Mouse (Mus musculus): ENCODE measurements around the gene Adcy10. TPM values are rescaled to one million over a fixed set of nuclear protein-coding genes. Genes with fewer than 3 reads are reported as not detected.

Adcy10 gene
- total RNA-seq, 2 experiments from 2014 or later = 0.27 TPM; not detected in 1

DNA sequence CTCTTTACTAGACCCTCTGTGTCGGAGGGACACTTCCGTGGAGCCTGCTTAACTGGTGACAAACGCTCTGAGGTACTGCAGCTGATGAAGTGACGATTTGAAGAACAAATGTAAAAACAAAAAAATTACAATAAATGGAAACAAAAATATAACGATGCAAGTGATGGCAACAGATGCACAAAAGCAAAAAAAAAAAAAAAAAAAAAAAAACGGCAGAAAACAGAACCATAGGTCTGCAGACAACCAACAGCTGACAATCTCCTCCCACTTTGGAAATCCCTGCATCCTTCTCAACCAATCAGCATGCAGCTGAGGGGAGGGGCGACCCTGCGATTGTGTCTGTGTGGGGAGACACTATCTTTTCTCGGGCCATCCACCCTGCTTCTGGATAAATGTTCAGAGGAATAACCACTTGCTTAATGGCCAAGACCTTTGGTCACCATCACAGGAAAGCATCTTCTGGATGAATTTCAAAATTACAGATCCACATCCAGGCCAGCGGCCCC, 116.8 kb downstream of the Adcy10 start:
- no peak for ATAC-seq (ENCODE audit: poor library complexity, severe bottlenecking)

DNA sequence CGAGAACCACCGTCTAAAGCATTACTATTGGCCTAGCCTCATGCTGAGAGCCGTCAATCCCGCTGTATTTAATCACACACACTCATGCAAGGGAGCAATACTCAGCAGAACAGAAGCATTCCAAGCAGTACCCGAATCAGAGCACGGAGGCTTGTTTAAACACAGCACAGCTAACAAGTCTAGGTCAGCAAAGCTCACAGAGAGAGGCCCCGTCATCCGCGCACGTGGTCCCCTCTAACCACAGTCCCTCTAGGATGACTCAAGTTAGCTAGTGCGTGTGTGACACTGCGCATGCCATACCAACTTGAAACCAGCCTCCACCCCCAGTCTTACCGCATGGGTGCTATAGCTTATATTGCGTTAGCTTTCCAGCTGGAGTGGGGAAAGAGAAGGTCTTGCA, 118.2 kb downstream of the Adcy10 start:
- ATAC-seq (ENCODE audit: poor library complexity, severe bottlenecking) = no peak

DNA sequence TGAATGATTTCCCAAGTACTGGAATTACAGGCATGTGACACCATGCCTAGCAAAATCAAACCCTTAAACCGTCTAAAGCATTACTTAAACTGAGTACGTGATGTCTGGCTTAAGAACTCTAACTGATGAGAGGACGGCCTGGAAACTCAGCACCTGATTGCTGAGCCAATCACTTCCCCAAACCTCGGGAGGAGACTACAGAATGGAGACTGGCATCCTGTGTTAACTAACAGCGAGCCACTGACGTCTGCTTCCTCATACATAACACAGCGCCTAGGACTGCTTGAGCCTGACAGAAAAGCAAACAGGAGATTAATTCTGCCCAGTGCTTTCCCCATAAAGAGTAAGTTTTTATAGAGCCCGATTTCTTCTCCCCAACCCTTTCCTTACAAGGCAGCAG, 119.2 kb downstream of the Adcy10 start:
- ATAC-seq (ENCODE audit: poor library complexity, severe bottlenecking) = peak; percentile 96

DNA sequence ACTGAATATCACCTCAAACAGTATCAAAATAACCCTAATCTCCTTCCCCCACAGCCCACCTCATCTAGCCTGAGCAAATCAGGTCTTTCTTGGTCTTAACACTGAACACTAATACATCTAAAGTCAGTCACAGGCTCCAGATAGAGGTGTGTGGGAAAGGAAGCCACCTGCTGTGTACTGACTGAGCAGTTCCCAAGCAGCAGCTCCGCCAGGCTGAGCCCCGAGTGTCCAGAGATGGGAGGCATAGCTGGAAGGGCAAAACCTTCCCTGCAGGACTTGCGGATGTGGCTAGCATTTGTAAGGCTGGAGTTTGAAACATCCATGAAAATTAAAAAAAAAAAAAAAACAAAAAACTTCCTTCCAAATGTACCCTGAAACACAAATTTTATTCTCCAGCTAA, 120.1 kb downstream of the Adcy10 start:
- no peak for ATAC-seq (ENCODE audit: poor library complexity, severe bottlenecking)

DNA sequence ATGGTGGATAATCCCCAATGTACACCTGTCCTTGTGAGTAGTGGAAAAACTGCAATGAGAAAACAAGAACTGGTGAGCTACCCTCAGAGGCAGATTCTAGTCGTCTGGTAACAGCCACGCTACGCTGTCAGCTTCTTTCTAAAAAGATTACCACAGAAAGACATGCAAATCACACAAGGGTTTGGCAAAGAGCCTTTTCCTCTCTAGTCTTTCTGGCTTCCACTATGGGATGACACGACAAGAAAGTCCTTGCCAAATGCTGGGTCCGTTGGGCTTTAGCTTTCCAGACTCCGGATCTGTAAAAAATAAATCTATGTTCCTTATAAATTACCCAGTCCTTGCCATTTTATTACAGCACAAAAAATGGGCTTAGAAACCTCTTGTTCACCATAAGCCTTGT, 120.8 kb downstream of the Adcy10 start:
- no peak for ATAC-seq (ENCODE audit: poor library complexity, severe bottlenecking)

DNA sequence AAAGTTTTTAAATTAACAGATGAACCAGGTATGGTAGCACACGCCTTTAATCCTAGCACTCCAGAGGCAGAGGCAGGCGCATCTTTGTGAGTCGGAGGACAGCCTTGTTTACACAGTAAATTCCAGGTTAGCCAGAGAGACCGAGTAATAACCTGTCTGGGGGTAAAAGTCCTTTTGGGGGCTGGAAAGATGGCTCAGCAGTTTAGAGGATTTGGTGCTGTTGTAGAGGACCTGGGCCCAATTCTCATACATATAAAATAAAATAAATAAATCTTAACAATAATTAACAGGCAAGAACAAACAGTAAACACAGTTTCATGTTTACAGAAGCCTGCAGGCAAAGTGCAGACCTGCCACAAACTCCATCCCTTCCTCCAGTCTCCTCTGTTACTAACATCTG, 123.9 kb downstream of the Adcy10 start:
- ATAC-seq (ENCODE audit: poor library complexity, severe bottlenecking) = no peak

DNA sequence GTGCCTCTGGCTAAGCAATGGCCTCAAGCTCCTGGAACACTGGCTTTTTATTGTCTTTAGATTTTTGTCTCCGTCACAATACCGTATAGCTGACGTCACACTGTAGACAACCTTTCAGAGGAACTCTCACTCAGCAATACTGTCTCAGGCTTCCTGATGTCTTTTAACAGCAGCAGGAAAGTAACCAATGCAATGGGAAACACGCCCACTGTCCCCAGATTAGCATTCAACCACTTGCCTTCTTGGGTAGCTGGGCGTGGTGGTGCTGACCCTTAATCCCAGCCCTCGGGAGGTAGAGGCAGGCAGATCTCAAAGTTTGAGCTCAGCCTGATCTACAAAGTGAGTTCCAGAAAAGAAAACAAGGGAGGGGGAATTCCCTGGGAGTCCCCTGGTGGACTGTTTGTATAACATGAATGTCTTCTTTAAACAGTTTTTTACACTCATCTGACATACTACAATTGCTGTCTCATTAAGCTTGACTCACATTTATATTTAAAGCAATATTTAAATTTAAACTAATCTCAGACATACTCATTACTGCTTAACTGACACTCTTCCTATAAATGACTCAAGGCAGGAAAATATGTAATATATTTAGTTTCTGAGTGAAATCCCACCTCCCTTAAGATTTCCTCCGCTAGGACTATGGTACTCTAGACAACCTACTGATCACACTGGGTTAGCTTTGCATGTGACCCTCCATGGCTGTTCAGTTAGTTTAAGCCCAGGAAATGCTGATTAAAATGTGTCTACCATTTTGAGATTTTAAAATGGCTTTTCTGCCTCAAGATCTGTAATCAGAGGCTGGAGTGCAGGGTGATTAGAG, 124.7 kb downstream of the Adcy10 start:
- no peak for ATAC-seq (ENCODE audit: poor library complexity, severe bottlenecking)

DNA sequence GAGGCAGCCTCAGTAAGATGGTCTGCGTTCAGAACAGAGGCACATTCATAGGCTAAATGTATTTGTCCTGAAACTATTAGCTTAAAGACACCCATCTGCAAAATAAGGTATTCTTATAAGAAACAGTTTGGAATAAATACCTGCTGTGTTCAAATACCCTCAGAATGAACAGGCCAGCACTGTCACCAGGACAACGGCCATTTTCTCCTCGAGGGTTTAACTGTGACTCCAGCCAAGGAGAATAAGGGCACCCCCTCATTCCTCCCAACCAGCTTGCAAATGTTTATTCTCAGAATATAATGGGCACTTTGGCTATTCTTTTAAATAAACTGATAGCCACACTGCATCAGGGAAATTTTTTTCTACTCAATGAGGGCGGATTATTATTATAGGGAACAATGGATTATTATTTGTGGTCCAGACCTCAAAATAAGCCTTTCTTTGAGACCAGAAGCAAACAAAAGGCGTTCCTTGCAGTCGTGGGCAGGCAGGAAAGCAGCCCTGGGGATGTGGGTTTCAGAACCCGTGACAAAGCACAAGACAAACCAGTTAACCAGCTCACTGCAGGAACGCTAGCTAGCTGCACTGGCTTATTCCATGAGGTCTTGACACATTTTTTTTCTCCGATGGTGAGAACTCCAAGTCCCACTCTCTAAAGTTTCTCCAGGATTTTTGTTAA, 125.5 kb downstream of the Adcy10 start:
- ATAC-seq (ENCODE audit: poor library complexity, severe bottlenecking) = no peak

DNA sequence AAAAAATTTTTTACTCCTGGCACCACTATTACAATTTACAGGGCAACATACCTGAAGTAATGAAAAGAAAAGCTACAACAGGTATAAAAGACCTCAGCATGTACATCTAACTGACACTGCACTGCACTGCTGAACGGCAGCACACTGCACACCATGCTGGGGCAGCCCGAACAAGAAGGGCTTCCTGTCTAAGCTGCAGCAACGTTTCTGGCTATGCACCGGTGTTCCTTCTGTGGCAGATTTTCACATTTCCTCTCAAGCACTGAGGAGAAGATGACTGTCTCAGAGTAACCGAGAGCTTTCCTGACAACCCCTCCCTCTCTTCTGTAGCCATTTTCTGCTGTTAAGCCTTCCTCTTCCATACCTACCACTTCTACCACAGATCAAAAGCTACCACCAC, 127.7 kb downstream of the Adcy10 start:
- peak; percentile 57 for ATAC-seq (ENCODE audit: poor library complexity, severe bottlenecking)

DNA sequence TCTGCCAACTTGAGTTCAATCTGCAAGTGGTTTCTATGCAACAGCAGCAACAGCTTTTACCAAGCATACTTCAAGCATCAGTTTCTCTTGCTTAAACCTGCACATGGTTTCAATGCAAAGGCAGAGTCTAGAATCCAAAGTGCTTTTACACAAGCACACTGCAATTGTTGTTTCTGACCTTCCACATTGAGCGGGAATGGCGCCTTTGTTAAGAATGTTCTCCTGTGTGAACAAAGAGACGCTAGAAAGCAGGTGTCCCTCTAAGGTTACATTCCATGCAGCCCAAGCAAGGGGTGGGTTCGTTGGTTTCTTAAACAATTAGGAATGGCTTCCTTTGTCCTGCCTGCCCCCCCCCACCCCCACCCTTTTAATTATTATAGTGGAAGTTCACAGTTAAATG, 128.9 kb downstream of the Adcy10 start:
- ATAC-seq (ENCODE audit: poor library complexity, severe bottlenecking) = no peak

DNA sequence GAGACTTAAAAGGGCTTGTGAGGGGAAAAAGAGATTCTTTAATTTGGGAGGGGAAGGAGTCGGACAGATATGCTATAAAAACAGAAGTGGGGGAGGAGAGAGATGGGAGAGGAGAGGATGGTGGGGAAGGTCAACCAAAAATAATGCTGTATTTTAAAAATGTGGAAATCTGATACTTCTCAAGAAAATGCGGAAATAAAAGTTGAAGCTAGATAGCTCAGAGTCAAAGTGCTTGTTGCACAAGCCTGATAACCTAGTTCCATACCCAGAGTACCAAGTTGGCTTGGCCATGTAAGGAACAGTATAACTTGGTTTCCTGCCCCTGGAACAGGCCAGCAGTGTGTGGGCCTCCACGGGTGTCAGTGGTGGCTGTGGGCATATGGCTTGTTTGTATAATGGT, 129.8 kb downstream of the Adcy10 start:
- 0 out of 2 replicates have a peak, but pooled peaks have one; percentile 15 for ATAC-seq (ENCODE audit: poor library complexity, severe bottlenecking)

DNA sequence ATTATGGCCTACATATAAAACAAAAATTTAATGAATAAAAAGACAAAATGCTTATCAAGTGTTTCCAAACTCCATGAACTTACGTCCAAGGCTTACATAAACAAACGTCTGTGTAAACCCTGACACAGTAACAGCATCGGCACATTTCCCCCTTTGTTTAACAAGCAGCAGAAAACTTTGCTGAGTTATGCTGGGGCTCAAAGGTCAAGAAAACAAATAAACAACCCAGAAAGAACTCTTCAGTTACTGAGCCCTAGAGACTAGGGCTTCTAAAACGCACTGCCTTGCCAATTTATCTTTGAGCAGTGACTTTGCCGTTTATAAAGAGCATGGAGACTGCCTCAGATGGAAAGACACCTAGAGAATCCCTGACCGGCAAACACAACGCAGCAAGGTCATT, 131.7 kb downstream of the Adcy10 start:
- no peak for ATAC-seq (ENCODE audit: poor library complexity, severe bottlenecking)

DNA sequence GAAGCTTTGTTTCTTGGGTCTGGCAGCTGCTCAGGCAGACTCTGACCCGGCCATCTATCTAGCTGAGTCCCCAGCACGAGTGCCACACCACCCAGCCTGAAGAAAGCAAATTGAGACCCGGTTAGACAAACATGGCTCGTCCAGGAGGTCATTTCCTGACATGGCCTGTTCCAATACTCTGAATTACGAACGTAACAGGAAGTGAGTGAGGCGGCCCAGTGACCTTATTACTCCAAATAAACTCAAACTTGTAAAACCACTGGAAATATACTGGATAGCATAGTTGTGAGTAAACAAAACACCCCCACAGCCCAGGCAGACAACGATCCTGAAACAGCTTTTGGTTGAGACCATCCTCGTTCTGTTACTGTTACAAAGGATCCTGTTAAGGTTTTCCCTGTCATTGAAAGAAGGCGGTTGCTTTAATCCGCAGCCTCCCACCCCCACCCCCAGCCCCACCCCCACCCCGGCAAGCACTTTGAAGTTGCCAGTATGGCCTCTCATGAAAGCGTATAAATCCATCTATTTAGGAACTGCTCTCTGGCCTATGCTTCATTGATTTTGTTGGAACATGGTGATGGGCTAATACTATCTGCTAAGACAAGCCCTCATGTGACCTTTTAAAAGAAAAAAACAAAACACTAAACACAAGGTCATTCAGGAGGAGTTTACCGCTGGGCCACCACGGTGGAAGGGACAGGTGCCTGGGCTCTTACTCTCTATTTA, 132.3 kb downstream of the Adcy10 start:
- no peak for ATAC-seq (ENCODE audit: poor library complexity, severe bottlenecking)

DNA sequence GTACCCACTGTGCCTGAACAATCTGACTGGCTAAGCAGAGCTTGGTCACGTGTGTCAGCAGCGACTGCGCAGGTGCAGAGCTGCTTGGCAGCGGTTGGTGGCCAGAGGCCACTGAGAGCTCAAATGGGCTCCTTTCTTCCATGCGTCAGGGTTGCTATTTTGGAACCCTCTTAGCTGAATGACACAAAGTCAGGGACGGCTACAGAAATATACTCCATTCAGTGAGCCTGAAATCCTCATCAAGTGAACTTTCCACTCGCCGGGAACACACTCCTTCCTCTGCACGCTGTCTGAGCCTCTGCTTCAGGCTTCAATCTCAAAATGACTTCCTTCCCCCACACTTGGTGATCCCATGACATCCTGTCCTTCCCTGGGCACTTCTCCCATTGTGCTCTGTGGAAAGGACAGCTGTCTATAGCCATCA, 133.2 kb downstream of the Adcy10 start:
- ATAC-seq (ENCODE audit: poor library complexity, severe bottlenecking) = no peak

DNA sequence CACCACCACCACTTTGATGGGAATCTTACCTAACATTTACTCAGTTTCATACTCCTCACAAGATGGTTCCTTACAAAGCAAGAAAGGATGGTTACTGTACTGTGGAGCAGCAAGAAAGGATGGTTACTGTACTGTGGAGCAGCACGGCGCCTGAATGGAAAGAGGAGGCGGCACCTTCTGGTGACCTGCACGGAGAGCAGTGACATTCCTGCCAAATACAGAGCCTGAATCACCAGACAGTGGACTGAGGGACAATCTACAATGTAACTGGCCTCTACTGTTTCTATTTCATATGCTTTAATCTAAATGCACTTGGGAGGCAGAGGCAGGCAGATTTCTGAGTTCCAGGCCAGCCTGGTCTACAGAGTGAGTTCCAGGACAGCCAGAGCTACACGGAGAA, 140.1 kb downstream of the Adcy10 start:
- no peak for ATAC-seq (ENCODE audit: poor library complexity, severe bottlenecking)

DNA sequence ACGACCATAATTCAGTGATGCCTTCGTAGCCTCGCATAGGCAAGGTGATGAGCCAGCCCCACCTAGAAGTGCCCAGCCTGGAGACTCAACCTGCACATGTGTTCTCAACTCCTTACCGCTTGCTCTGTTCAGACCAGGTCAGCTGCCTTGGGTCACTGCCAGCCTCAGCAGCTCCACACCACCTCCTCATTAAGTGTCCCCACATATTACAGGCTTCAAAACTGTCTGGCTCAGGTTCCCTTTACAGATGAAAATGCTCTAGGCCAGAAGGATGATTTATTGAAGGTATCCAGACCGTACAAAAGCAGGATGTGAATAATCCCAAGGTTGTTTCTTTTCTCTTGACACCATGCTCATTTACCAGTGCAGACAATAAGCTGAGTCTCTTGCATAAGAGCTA, 140.9 kb downstream of the Adcy10 start:
- ATAC-seq (ENCODE audit: poor library complexity, severe bottlenecking) = 0 out of 2 replicates have a peak, but pooled peaks have one; percentile 8

Other genes with a start within 250 kb of the Adcy10 start
- 25.7 and 25.8 TPM in 2 replicates for gene Tiprl, start 248.2 kb upstream of the Adcy10 start, total RNA-seq (2015)
- gene Tiprl, start 248.2 kb upstream of the Adcy10 start, total RNA-seq (2017) = 49.6 and 52.0 TPM in 2 replicates
- gene Gpr161, start 189.4 kb upstream of the Adcy10 start, total RNA-seq (2015) = not detected in 2 replicates
- gene Gpr161, start 189.4 kb upstream of the Adcy10 start, total RNA-seq (2017) = 0.04 and 0.08 TPM in 2 replicates
- gene Dcaf6, start 24.7 kb upstream of the Adcy10 start, total RNA-seq (2015) = 13.6 and 14.2 TPM in 2 replicates
- gene Dcaf6, start 24.7 kb upstream of the Adcy10 start, total RNA-seq (2017) = 16.7 and 17.5 TPM in 2 replicates
- gene Mpc2, start 24.5 kb upstream of the Adcy10 start, total RNA-seq (2015) = 174 and 187 TPM in 2 replicates
- gene Mpc2, start 24.5 kb upstream of the Adcy10 start, total RNA-seq (2017) = 122 and 145 TPM in 2 replicates
- gene Mpzl1, start 149.4 kb downstream of the Adcy10 start, total RNA-seq (2015) = 1.3 and 2.1 TPM in 2 replicates
- 0.22 and 3.1 TPM in 2 replicates for gene Mpzl1, start 149.4 kb downstream of the Adcy10 start, total RNA-seq (2017)
- gene Rcsd1, start 224.6 kb downstream of the Adcy10 start, total RNA-seq (2015) = 82.1 and 88.8 TPM in 2 replicates
- gene Rcsd1, start 224.6 kb downstream of the Adcy10 start, total RNA-seq (2017) = 184 and 199 TPM in 2 replicates